Mouse (Mus musculus) central nervous system, embryonic 11.5 days (tissue): ENCODE data around the gene Cotl1. TPM values are rescaled to one million over a fixed set of nuclear protein-coding genes. Genes with fewer than 3 reads are reported as not detected.

Experiments
- polyA plus RNA-seq: library from polyadenylated mRNA; depleted of rRNA; stranded (reverse); fragments of >200 nt; gene quantifications from 2 replicates; pipeline ENCODE4 v1.2.3, GENCODE M21; 2012; rRNA removed

Cotl1 gene
- 140 and 173 TPM in 2 replicates for polyA plus RNA-seq

DNA sequence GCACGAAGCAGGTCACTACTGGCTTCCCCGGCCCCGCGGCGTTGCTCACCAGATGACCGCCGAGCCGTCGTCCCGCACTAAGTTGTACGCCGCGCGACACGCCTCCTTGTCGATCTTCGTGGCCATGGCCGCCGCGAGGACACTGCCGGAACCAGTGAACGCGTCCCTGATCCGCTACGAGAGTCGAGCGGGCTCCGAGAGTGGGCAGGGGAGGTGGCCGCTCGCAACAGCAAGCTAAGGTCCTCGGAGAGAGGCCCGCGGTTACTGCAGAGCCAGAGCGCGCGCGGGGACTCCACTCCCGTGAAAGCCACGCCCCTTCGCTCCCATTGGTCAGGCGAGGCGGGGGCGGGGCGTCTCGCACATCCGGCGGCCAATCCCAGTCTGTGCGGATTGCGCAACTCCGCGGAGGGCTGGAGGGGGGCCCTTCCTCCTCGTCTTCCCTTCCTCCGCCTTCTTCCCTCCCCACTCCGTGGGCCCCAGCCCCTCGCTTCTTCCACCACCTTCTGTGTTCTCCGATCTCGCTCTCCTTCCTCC, at the start of gene Cotl1:
TSS of gene Cotl1 (minus strand) at position 270 of the 534 bp plus-strand sequence.

GRCm38 (mm10) chr8:119861706-119862389, 21.5 kb upstream of the Cotl1 start, which contains the start of gene Klhl36:
Klhl36 (plus strand) TSS chr8:119862266.

DNA sequence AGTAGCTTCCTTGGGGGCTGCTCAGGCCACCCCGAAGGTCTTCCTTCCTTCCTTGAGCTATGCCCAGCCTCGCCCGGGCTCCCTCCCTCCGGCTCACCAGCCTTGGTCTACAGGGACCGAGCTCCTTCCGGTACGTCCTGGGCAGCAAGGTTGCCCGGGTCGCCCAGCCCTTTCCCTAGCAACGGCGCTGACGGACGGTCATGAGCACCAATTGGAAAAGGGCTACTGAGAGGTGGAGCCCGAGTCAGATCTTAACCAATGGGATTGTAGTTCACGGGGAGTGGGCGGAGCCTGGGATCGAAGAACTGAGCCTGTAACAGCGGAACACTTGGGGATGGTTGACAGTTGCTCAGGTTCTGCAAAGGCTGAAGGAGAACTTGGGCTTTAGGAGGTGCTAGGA, 62.1 kb downstream of the Cotl1 start, which contains the start of gene Tldc1:
TSS of gene Tldc1 (minus strand) at position 154 of the 400 bp plus-strand sequence.

Other genes with a start within 250 kb of the Cotl1 start
- 13.9 and 17.6 TPM in 2 replicates for gene Taf1c, start 235.3 kb downstream of the Cotl1 start, polyA plus RNA-seq
- 0.23 and 0.25 TPM in 2 replicates for gene Adad2, start 227.8 kb downstream of the Cotl1 start, polyA plus RNA-seq
- gene Kcng4, start 204.9 kb downstream of the Cotl1 start, polyA plus RNA-seq: 0.06 and 0.14 TPM in 2 replicates
- gene Wfdc1, start 174.2 kb downstream of the Cotl1 start, polyA plus RNA-seq: 1.8 and 3.4 TPM in 2 replicates
- 0.72 and 0.75 TPM in 2 replicates for gene Atp2c2, start 140.5 kb downstream of the Cotl1 start, polyA plus RNA-seq
- gene Tldc1, start 62.1 kb downstream of the Cotl1 start, polyA plus RNA-seq: 11.0 and 11.4 TPM in 2 replicates
- 9.6 and 10.1 TPM in 2 replicates for gene Klhl36, start 21.7 kb upstream of the Cotl1 start, polyA plus RNA-seq
- 97.5 and 142 TPM in 2 replicates for gene Usp10, start 69.8 kb upstream of the Cotl1 start, polyA plus RNA-seq
- gene Gm20388, start 70.3 kb upstream of the Cotl1 start, polyA plus RNA-seq: 27.2 and 33.9 TPM in 2 replicates
- gene Crispld2, start 151.9 kb upstream of the Cotl1 start, polyA plus RNA-seq: 3.9 and 7.7 TPM in 2 replicates